ENCODE assay signal across 15 mouse cellular contexts in the genomic region with DNA sequence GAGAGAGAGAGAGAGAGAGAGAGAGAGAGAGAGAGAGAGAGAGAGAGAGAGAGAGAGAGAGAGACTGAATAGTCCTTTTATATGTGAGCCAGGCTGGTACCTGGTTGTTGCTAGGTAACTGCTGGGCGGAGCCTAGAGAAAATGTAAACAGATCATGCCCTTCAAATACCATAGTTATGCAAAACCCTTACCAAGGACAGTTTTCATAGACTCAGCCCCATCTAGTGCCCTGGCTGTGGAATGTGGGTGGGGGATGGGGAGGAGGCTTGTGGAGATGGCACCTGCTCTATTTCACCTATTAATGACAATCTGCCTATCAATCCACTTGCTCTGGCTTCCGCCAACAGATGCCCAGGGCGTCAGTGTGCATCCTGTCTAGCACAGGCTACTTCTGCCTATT.
A peak's percentile ranks its signal among the peaks of the same experiment; 100 is the strongest.
DNase-seq lines count a peak whose midpoint lies in the region; ATAC-seq lines count a peak whose summit lies in the region.
"Had no signal": no experiment of that assay in that cellular context is flagged by ENCODE, and none has a peak within 500 bp of the region (broad histone marks: within the 10 kb centered on the region; RNA-seq: fewer than 3 reads in every experiment).

No protein-coding gene starts in this region.

- peaks cover 49% of the 10 kb centered on the region for H3K4me1 ChIP-seq in hindbrain, embryonic 10.5 days (replicated peaks)
- peaks cover 17% of the 10 kb centered on the region for H3K4me1 ChIP-seq in hindbrain, embryonic 12.5 days
- peaks cover 22% of the 10 kb centered on the region for H3K4me1 ChIP-seq in midbrain, embryonic 13.5 days (replicated peaks)
- H3K4me1 ChIP-seq in midbrain, embryonic 16.5 days (ENCODE audit: control insufficient read depth, insufficient read depth, low read length) = peaks cover 6% of the 10 kb centered on the region
- H3K4me1 ChIP-seq in embryonic facial prominence, embryonic 10.5 days = peaks cover 42% of the 10 kb centered on the region
- H3K4me1 ChIP-seq in neural tube, embryonic 15.5 days = peaks cover 14% of the 10 kb centered on the region

- no peak overlapping the region for H3K4me3 ChIP-seq in hindbrain, embryonic 10.5 days
- H3K4me3 ChIP-seq in hindbrain, embryonic 12.5 days = no peak overlapping the region
- H3K4me3 ChIP-seq in midbrain, embryonic 13.5 days (replicated peaks) = no peak overlapping the region
- no peak overlapping the region for H3K4me3 ChIP-seq in midbrain, embryonic 16.5 days (ENCODE audit: low read depth, low read length)
- H3K4me3 ChIP-seq in embryonic facial prominence, embryonic 10.5 days = no peak overlapping the region
- no peak overlapping the region for H3K4me3 ChIP-seq in neural tube, embryonic 15.5 days (replicated peaks)
- H3K4me3 ChIP-seq: neural tube, embryonic 13.5 days had no signal

- 66% methylated on average over 3 of the region's 3 CpGs for WGBS in hindbrain, embryonic 10.5 days
- WGBS in hindbrain, embryonic 12.5 days = 48% methylated on average over 3 of the region's 3 CpGs
- WGBS in midbrain, embryonic 13.5 days = 61% methylated on average over 3 of the region's 3 CpGs
- 60% methylated on average over 3 of the region's 3 CpGs for WGBS in midbrain, embryonic 16.5 days
- 62% methylated on average over 3 of the region's 3 CpGs for WGBS in embryonic facial prominence, embryonic 10.5 days
- 59% methylated on average over 3 of the region's 3 CpGs for whole genome bisulfite sequencing in neural tube, embryonic 15.5 days

- DNase-seq in hindbrain, embryonic 10.5 days (ENCODE audit: low spot score) = no peak
- peak; percentile 35 for DNase-seq in embryonic facial prominence, embryonic 10.5 days (ENCODE audit: low spot score)
- peak; percentile 54 for DNase-seq in lung, postnatal 36 days
- DNase-seq in adipocyte (ENCODE audit: low spot score) = no peak
- DNase-seq: cerebellum, adult 2 months; gastrocnemius, postnatal 36 days; heart, postnatal 14 days; thymus, postnatal 25 days had no signal

- no peak overlapping the region for H3K4me2 ChIP-seq in hindbrain, embryonic 12.5 days (replicated peaks)
- H3K4me2 ChIP-seq in midbrain, embryonic 13.5 days (replicated peaks) = no peak overlapping the region
- no peak overlapping the region for H3K4me2 ChIP-seq in midbrain, embryonic 16.5 days (ENCODE audit: low read length)
- no peak overlapping the region for H3K4me2 ChIP-seq in neural tube, embryonic 15.5 days
- H3K4me2 ChIP-seq: liver, embryonic 11.5 days; neural tube, embryonic 13.5 days had no signal

- peaks cover 11% of the 10 kb centered on the region for H3K9me3 ChIP-seq in hindbrain, embryonic 10.5 days
- H3K9me3 ChIP-seq in hindbrain, embryonic 12.5 days (replicated peaks) = peaks cover 7% of the 10 kb centered on the region
- peaks cover 7% of the 10 kb centered on the region for H3K9me3 ChIP-seq in midbrain, embryonic 13.5 days
- no peaks in the 10 kb centered on the region for H3K9me3 ChIP-seq in midbrain, embryonic 16.5 days (replicated peaks; ENCODE audit: control insufficient read depth, low read length, poor library complexity, severe bottlenecking)
- H3K9me3 ChIP-seq in embryonic facial prominence, embryonic 10.5 days = peaks cover 9% of the 10 kb centered on the region
- no peaks in the 10 kb centered on the region for H3K9me3 ChIP-seq in neural tube, embryonic 15.5 days (replicated peaks)
- H3K9me3 ChIP-seq: neural tube, embryonic 13.5 days had no signal

- H3K9ac ChIP-seq in hindbrain, embryonic 12.5 days = no peak overlapping the region
- H3K9ac ChIP-seq in midbrain, embryonic 13.5 days (replicated peaks) = no peak overlapping the region
- H3K9ac ChIP-seq in midbrain, embryonic 16.5 days (ENCODE audit: low read depth, low read length) = no peak overlapping the region
- no peak overlapping the region for H3K9ac ChIP-seq in neural tube, embryonic 15.5 days (replicated peaks)
- H3K9ac ChIP-seq: neural tube, embryonic 13.5 days had no signal

- no peaks in the 10 kb centered on the region for H3K36me3 ChIP-seq in hindbrain, embryonic 10.5 days
- H3K36me3 ChIP-seq in hindbrain, embryonic 12.5 days = no peaks in the 10 kb centered on the region
- no peaks in the 10 kb centered on the region for H3K36me3 ChIP-seq in midbrain, embryonic 13.5 days
- H3K36me3 ChIP-seq in midbrain, embryonic 16.5 days (ENCODE audit: control insufficient read depth, insufficient read depth, low read length) = no peaks in the 10 kb centered on the region
- H3K36me3 ChIP-seq in embryonic facial prominence, embryonic 10.5 days (replicated peaks) = no peaks in the 10 kb centered on the region
- H3K36me3 ChIP-seq in neural tube, embryonic 15.5 days = no peaks in the 10 kb centered on the region
- H3K36me3 ChIP-seq: neural tube, embryonic 13.5 days had no signal

- no peak for ATAC-seq in hindbrain, embryonic 12.5 days (ENCODE audit: low FRiP score)
- 0 out of 2 replicates have a peak, but pooled peaks have one; percentile 45 for ATAC-seq in midbrain, embryonic 13.5 days
- no peak for ATAC-seq in midbrain, embryonic 16.5 days
- no peak for ATAC-seq in neural tube, embryonic 15.5 days (ENCODE audit: low FRiP score)

- H3K27ac ChIP-seq in hindbrain, embryonic 10.5 days = peak overlapping the region; percentile 79; the same call in 1 of the 2 replicates
- no peak overlapping the region for H3K27ac ChIP-seq in hindbrain, embryonic 12.5 days
- no peak overlapping the region for H3K27ac ChIP-seq in midbrain, embryonic 13.5 days
- no peak overlapping the region for H3K27ac ChIP-seq in midbrain, embryonic 16.5 days (ENCODE audit: low read length)
- H3K27ac ChIP-seq in embryonic facial prominence, embryonic 10.5 days (replicated peaks) = no peak overlapping the region
- no peak overlapping the region for H3K27ac ChIP-seq in neural tube, embryonic 15.5 days (replicated peaks)
- H3K27ac ChIP-seq: kidney, postnatal 0 days; neural tube, embryonic 13.5 days had no signal

- H3K27me3 ChIP-seq in hindbrain, embryonic 10.5 days (ENCODE audit: insufficient read depth, poor library complexity, severe bottlenecking) = peaks cover 49% of the 10 kb centered on the region
- no peaks in the 10 kb centered on the region for H3K27me3 ChIP-seq in hindbrain, embryonic 12.5 days
- peaks cover 10% of the 10 kb centered on the region for H3K27me3 ChIP-seq in midbrain, embryonic 13.5 days
- no peaks in the 10 kb centered on the region for H3K27me3 ChIP-seq in midbrain, embryonic 16.5 days (ENCODE audit: control insufficient read depth, insufficient read depth, low read depth, low read length)
- 0 out of 2 replicates have a peak, but pooled peaks cover 29% of the 10 kb centered on the region for H3K27me3 ChIP-seq in embryonic facial prominence, embryonic 10.5 days (replicated peaks; ENCODE audit: low read depth, poor library complexity, severe bottlenecking)
- H3K27me3 ChIP-seq in neural tube, embryonic 15.5 days (replicated peaks) = no peaks in the 10 kb centered on the region
- H3K27me3 ChIP-seq: neural tube, embryonic 13.5 days had no signal

Comparison
In these comparisons a context has a peak if more than half of its experiments do, and no peak if none do; other contexts are left out.
1. DNase-seq: peak in embryonic facial prominence, embryonic 10.5 days (single experiment) and lung, postnatal 36 days (single experiment); none in hindbrain, embryonic 10.5 days (single experiment) and adipocyte (single experiment).